Mouse (Mus musculus) lung, postnatal 25 days (tissue): Measurements from ENCODE around the gene Ankrd13d.

Experiments
- DNase-seq: peaks from one replicate; pipeline ENCODE4 v3.0.0; 2022; ENCODE audit warnings: low spot score

Gene Ankrd13d

GRCm38 (mm10) chr19:4220957-4221743 lies 61.8 kb downstream of the Ankrd13d start:
- peak; percentile 51 for DNase-seq

GRCm38 (mm10) chr19:4220416-4220815 lies 62.5 kb downstream of the Ankrd13d start:
- peak; percentile 54 for DNase-seq
